In genomic region chr17:80760344-80761145, GRCm38 (mm10) we compare ENCODE assay signal across 17 mouse cellular contexts. TPM values are rescaled to one million over a fixed set of nuclear protein-coding genes. Genes with fewer than 3 reads are reported as not detected.
DNase-seq lines count a peak whose midpoint lies in the region; ATAC-seq and TF ChIP-seq lines count a peak whose summit lies in the region.
"Had no signal": no experiment of that assay in that cellular context is flagged by ENCODE, and none has a peak within 500 bp of the region (broad histone marks: within the 10 kb centered on the region; RNA-seq: fewer than 3 reads in every experiment).

No protein-coding gene starts in this region.

- H3K36me3 ChIP-seq in kidney, adult 2 months (ENCODE audit: control insufficient read depth, insufficient read depth, low read length), result no peaks in the 10 kb centered on the region
- H3K36me3 ChIP-seq in liver, embryonic 13.5 days, result no peaks in the 10 kb centered on the region
- H3K36me3 ChIP-seq: embryonic facial prominence, embryonic 10.5 days; limb, embryonic 12.5 days; lung, embryonic 15.5 days; midbrain, embryonic 12.5 days; neural tube, embryonic 13.5 days had no signal

- H3K27me3 ChIP-seq in kidney, adult 2 months (replicated peaks; ENCODE audit: control insufficient read depth, insufficient read depth, low read length), result no peaks in the 10 kb centered on the region
- no peaks in the 10 kb centered on the region for H3K27me3 ChIP-seq in liver, embryonic 13.5 days
- H3K27me3 ChIP-seq: limb, embryonic 12.5 days; lung, embryonic 15.5 days; midbrain, embryonic 12.5 days; neural tube, embryonic 13.5 days had no signal

- peaks cover 7% of the 10 kb centered on the region for H3K4me1 ChIP-seq in kidney, adult 2 months (ENCODE audit: control insufficient read depth, insufficient read depth, low read length)
- H3K4me1 ChIP-seq in liver, embryonic 13.5 days (replicated peaks), result peaks cover 11% of the 10 kb centered on the region
- H3K4me1 ChIP-seq: midbrain, embryonic 12.5 days had no signal

- peak; percentile 60; the same call in 1 of the 2 replicates for ATAC-seq in liver, embryonic 13.5 days (ENCODE audit: low read depth)
- no peak for ATAC-seq in cerebellum, adult (ENCODE audit: insufficient number of reproducible peaks, low FRiP score, low TSS enrichment)

- WGBS in kidney, adult 2 months, result 86% methylated on average over 16 of the region's 16 CpGs
- 74% methylated on average over 16 of the region's 16 CpGs for WGBS in liver, embryonic 13.5 days (ENCODE audit: insufficient replicate concordance)

- intact Hi-C loops in left cerebral cortex, postnatal 36 days (cut with DNase I), result loop anchor here (5.0 kb wide), 1 partner anchor 42 kb away; no protein-coding TSS in a partner anchor
- intact Hi-C loops in left cerebral cortex, postnatal 10 days (cut with DNase I), result no loop called here

- H3K4me2 ChIP-seq in liver, embryonic 13.5 days, result no peak overlapping the region
- H3K4me2 ChIP-seq: limb, embryonic 12.5 days; lung, embryonic 15.5 days; midbrain, embryonic 12.5 days; neural tube, embryonic 13.5 days had no signal

- TF ChIP-seq POLR2A in kidney, adult 2 months (IDR thresholded peaks at IDR 0.05; ENCODE audit: low read depth, low read length), result no peak

- DNase-seq in kidney, adult 2 months, result peak; percentile 53
- no peak for DNase-seq in kidney, adult 11 months
- peak; percentile 27 to 59 for DNase-seq in left cerebral cortex, postnatal 36 days (ENCODE audit: low spot score in 2 of 2)
- no peak for DNase-seq in left cerebral cortex, postnatal 10 days (ENCODE audit: extremely low spot score in 1 of 2, low spot score in 2 of 2)
- no peak for DNase-seq in liver, embryonic 13.5 days
- peak; percentile 17 for DNase-seq in right cerebral cortex, postnatal 14 days
- DNase-seq in cerebellum, postnatal 25 days, result no peak
- DNase-seq: cerebellum, adult 8-10 months; gastrocnemius, postnatal 14 days; heart, adult 2 months; kidney, adult 18-20 months had no signal

- H3K9me3 ChIP-seq in liver, embryonic 13.5 days (replicated peaks), result no peaks in the 10 kb centered on the region
- H3K9me3 ChIP-seq: embryonic facial prominence, embryonic 10.5 days; limb, embryonic 12.5 days; lung, embryonic 15.5 days; midbrain, embryonic 12.5 days; neural tube, embryonic 13.5 days had no signal

- no peak for TF ChIP-seq CTCF in kidney, adult 2 months (conservative IDR thresholded peaks at IDR 0.05; ENCODE audit: insufficient read depth, insufficient read length, low read depth, low read length)

- 0 out of 2 replicates have a peak overlapping the region, but pooled peaks have one; percentile 14 for H3K27ac ChIP-seq in kidney, adult 2 months (ENCODE audit: insufficient read depth, low read depth, low read length)
- no peak overlapping the region for H3K27ac ChIP-seq in liver, embryonic 13.5 days
- H3K27ac ChIP-seq: embryonic facial prominence, embryonic 10.5 days; heart, adult 2 months; limb, embryonic 12.5 days; lung, embryonic 15.5 days; midbrain, embryonic 12.5 days; neural tube, embryonic 13.5 days had no signal

- no peak overlapping the region for H3K4me3 ChIP-seq in kidney, adult 2 months (ENCODE audit: insufficient read depth, low read depth, low read length)
- H3K4me3 ChIP-seq in liver, embryonic 13.5 days (replicated peaks), result no peak overlapping the region
- H3K4me3 ChIP-seq: embryonic facial prominence, embryonic 10.5 days; heart, adult 2 months; limb, embryonic 12.5 days; lung, embryonic 15.5 days; midbrain, embryonic 12.5 days; neural tube, embryonic 13.5 days had no signal

- H3K9ac ChIP-seq in liver, embryonic 13.5 days, result no peak overlapping the region
- H3K9ac ChIP-seq: limb, embryonic 12.5 days; lung, embryonic 15.5 days; midbrain, embryonic 12.5 days; neural tube, embryonic 13.5 days had no signal

RNA-seq across cellular contexts. Expression of gene Map4k3, which starts 32.3 kb away (rescaled TPM):
- 16.4 and 19.4 TPM in 2 replicates for polyA plus RNA-seq in kidney, adult 2 months (2012; rRNA removed)
- total RNA-seq in left cerebral cortex, postnatal 36 days (2021), result 10 to 100 TPM; 63.1 to 69.2 TPM
- total RNA-seq in left cerebral cortex, postnatal 10 days (2021), result 10 to 100 TPM; 56.1 to 57.6 TPM
- 3.3 TPM in 2 replicates for polyA plus RNA-seq in liver, embryonic 13.5 days (2015; fragmentation: Nextera tagmentation; extraction: Ambion mirVana)

Comparison
In these comparisons a context has a peak if more than half of its experiments do, and no peak if none do; other contexts are left out.
1. DNase-seq: peak in kidney, adult 2 months (single experiment), left cerebral cortex, postnatal 36 days (2 of 2) and right cerebral cortex, postnatal 14 days (single experiment); none in kidney, adult 11 months (single experiment), left cerebral cortex, postnatal 10 days (0 of 2), liver, embryonic 13.5 days (single experiment) and cerebellum, postnatal 25 days (0 of 2).